12 mouse cellular contexts compared by ENCODE assay signal in genomic region chr8:3439510-3439909, GRCm38 (mm10). TPM values are rescaled to one million over a fixed set of nuclear protein-coding genes. Genes with fewer than 3 reads are reported as not detected.
DNase-seq lines count a peak whose midpoint lies in the region; TF ChIP-seq lines count a peak whose summit lies in the region.
"Had no signal": no experiment of that assay in that cellular context is flagged by ENCODE, and none has a peak within 500 bp of the region (broad histone marks: within the 10 kb centered on the region; RNA-seq: fewer than 3 reads in every experiment).

No protein-coding gene starts in this region.

- TF ChIP-seq POLR2A in cortical plate, adult 2 months (IDR thresholded peaks at IDR 0.05; ENCODE audit: extremely low read depth, insufficient read depth, low read length), result no peak

- DNase-seq in kidney, postnatal 10 days, result peak; percentile 32
- no peak for DNase-seq in kidney, adult 18-20 months
- peak; percentile 14 for DNase-seq in 416B (ENCODE audit: low read depth)
- DNase-seq in B cell, adult 2 months, result peak; percentile 36
- no peak for DNase-seq in urinary bladder, postnatal 10 days (ENCODE audit: low spot score)
- no peak for DNase-seq in layer of hippocampus, postnatal 14 days (ENCODE audit: low spot score in 2 of 2)

- TF ChIP-seq CTCF in cortical plate, adult 2 months (IDR thresholded peaks at IDR 0.05; ENCODE audit: extremely low read depth, insufficient read depth, low read length), result 0 out of 2 replicates have a peak, but pooled peaks have one; percentile 9

- no peak overlapping the region for H3K4me3 ChIP-seq in cortical plate, adult 2 months (ENCODE audit: insufficient read depth, low read length)
- H3K4me3 ChIP-seq: limb, embryonic 15.5 days; myocyte had no signal

- H3K27ac ChIP-seq in cortical plate, adult 2 months (ENCODE audit: insufficient read depth, low read length), result no peak overlapping the region
- H3K27ac ChIP-seq: limb, embryonic 15.5 days had no signal

- no peaks in the 10 kb centered on the region for H3K4me1 ChIP-seq in cortical plate, adult 2 months (ENCODE audit: control insufficient read depth, insufficient read depth, low read length)
- H3K4me1 ChIP-seq: limb, embryonic 15.5 days had no signal

RNA-seq across cellular contexts. Expression of gene Pex11g, which starts 28.0 kb away (rescaled TPM):
- 0.89 and 1.5 TPM in 2 replicates for polyA plus RNA-seq in cortical plate, adult 2 months (2012; rRNA removed)
- total RNA-seq in layer of hippocampus, postnatal 14 days (2021), result 1 to 10 TPM in 1 of 2 experiments, under 1 TPM in 1; 0.91 to 1.8 TPM

RNA-seq across cellular contexts. Expression of gene Tex45, which starts 31.2 kb away (rescaled TPM):
- polyA plus RNA-seq in cortical plate, adult 2 months (2012; rRNA removed), result 0.21 and 0.30 TPM in 2 replicates
- under 1 TPM in 1 of 2 experiments, not detected in 1; 0.28 TPM for total RNA-seq in layer of hippocampus, postnatal 14 days (2021)
- total RNA-seq: adrenal gland, postnatal 36 days had no signal
- polyA plus RNA-seq: intestine, embryonic 16.5 days; limb, embryonic 15.5 days; myocyte; stomach, embryonic 14.5 days had no signal

RNA-seq across cellular contexts. Expression of gene Arhgef18, which starts 46.7 kb away (rescaled TPM):
- 33.0 and 34.2 TPM in 2 replicates for polyA plus RNA-seq in cortical plate, adult 2 months (2012; rRNA removed)
- 10 to 100 TPM; 34.5 to 39.5 TPM for total RNA-seq in layer of hippocampus, postnatal 14 days (2021)

RNA-seq across cellular contexts. Expression of gene Zfp358, which starts 53.4 kb away (rescaled TPM):
- polyA plus RNA-seq in cortical plate, adult 2 months (2012; rRNA removed), result 52.5 and 55.0 TPM in 2 replicates
- total RNA-seq in layer of hippocampus, postnatal 14 days (2021), result 10 to 100 TPM; 25.3 to 27.4 TPM

Comparison
In these comparisons a context has a peak if more than half of its experiments do, and no peak if none do; other contexts are left out.
1. DNase-seq: peak in kidney, postnatal 10 days (single experiment), 416B (single experiment) and B cell, adult 2 months (2 of 2); none in kidney, adult 18-20 months (single experiment), urinary bladder, postnatal 10 days (single experiment) and layer of hippocampus, postnatal 14 days (0 of 2).